Mouse (Mus musculus) limb, embryonic 11.5 days (tissue): ENCODE measurements around the gene Olfr402. TPM values are rescaled to one million over a fixed set of nuclear protein-coding genes. Genes with fewer than 3 reads are reported as not detected.

Source experiments
- polyA plus RNA-seq: library from polyadenylated mRNA; unstranded; fragments of >200 nt; fragmentation: Nextera tagmentation; extraction: Ambion mirVana; gene quantifications from 2 replicates; pipeline ENCODE4 v1.2.1, GENCODE M21; 2014

The Olfr402 gene
- polyA plus RNA-seq, 1 experiment from 2014 or later, result not detected

Other genes with a start within 250 kb of the Olfr402 start
- gene Olfr395, start 244.2 kb upstream of the Olfr402 start, polyA plus RNA-seq, result not detected in 2 replicates
- gene Olfr23, start 216.9 kb upstream of the Olfr402 start, polyA plus RNA-seq, result not detected in 2 replicates
- not detected in 2 replicates for gene Olfr397, start 192.7 kb upstream of the Olfr402 start, polyA plus RNA-seq
- gene Olfr398, start 163.1 kb upstream of the Olfr402 start, polyA plus RNA-seq, result not detected in 2 replicates
- gene Olfr139, start 97.0 kb upstream of the Olfr402 start, polyA plus RNA-seq, result not detected in 2 replicates
- not detected in 2 replicates for gene Olfr399, start 96.9 kb upstream of the Olfr402 start, polyA plus RNA-seq
- gene Zfp616, start 83.6 kb upstream of the Olfr402 start, polyA plus RNA-seq, result not detected in 2 replicates
- not detected in 2 replicates for gene Olfr401, start 39.8 kb upstream of the Olfr402 start, polyA plus RNA-seq
- not detected in 2 replicates for gene Olfr403, start 32.7 kb downstream of the Olfr402 start, polyA plus RNA-seq
- not detected in 2 replicates for gene Olfr43, start 57.9 kb downstream of the Olfr402 start, polyA plus RNA-seq
- not detected in 2 replicates for gene Olfr406, start 106.3 kb downstream of the Olfr402 start, polyA plus RNA-seq
- gene Olfr59, start 130.2 kb downstream of the Olfr402 start, polyA plus RNA-seq, result not detected in 2 replicates
- gene Olfr410, start 184.5 kb downstream of the Olfr402 start, polyA plus RNA-seq, result not detected in 2 replicates
- not detected in 2 replicates for gene Olfr411, start 199.1 kb downstream of the Olfr402 start, polyA plus RNA-seq
- gene Olfr412, start 208.5 kb downstream of the Olfr402 start, polyA plus RNA-seq, result not detected in 2 replicates